Mouse (Mus musculus): ENCODE data around the gene Chst5.
"Not testable (repeated sequence)": the region's sequence is repeated elsewhere in the genome, so short reads cannot be mapped to it uniquely, and the experiment has no call there.

Gene Chst5

GRCm38 (mm10) chr8:111909621-111910450 lies at the start of gene Chst5:
Gene Chst5, minus strand, starts transcription at chr8:111910447.
- in situ Hi-C loops (cut with MboI, MseI): no loop called here

- in situ Hi-C loops (cut with MboI, MseI): no loop called here
Measured at GRCm38 (mm10) chr8:111957231-111957630, 47.0 kb upstream of the Chst5 start.

- in situ Hi-C loops (cut with MboI, MseI): no loop called here
Measured at GRCm38 (mm10) chr8:111955879-111956278, 45.6 kb upstream of the Chst5 start.

- in situ Hi-C loops (cut with MboI, MseI): no loop called here
Measured at GRCm38 (mm10) chr8:111954844-111955594, 44.8 kb upstream of the Chst5 start.

GRCm38 (mm10) chr8:111951936-111952335 lies 41.7 kb upstream of the Chst5 start:
- in situ Hi-C loops (cut with MboI, MseI): no loop called here

GRCm38 (mm10) chr8:111951317-111951716 lies 41.1 kb upstream of the Chst5 start:
- in situ Hi-C loops (cut with MboI, MseI): no loop called here

- in situ Hi-C loops (cut with MboI, MseI): no loop called here
Measured at GRCm38 (mm10) chr8:111950846-111951245, 40.6 kb upstream of the Chst5 start.

GRCm38 (mm10) chr8:111947954-111948353 lies 37.7 kb upstream of the Chst5 start:
- in situ Hi-C loops (cut with MboI, MseI): loop anchor here in 1 of 2 experiments (5.0 kb wide), 1 partner anchor 34 kb away; no protein-coding TSS in a partner anchor

- in situ Hi-C loops (cut with MboI, MseI): loop anchor here in 1 of 2 experiments (5.0 kb wide), 1 partner anchor 35 kb away; no protein-coding TSS in a partner anchor
Measured at GRCm38 (mm10) chr8:111947144-111947543, 36.9 kb upstream of the Chst5 start.

GRCm38 (mm10) chr8:111943544-111943943 lies 33.3 kb upstream of the Chst5 start:
- in situ Hi-C loops (cut with MboI, MseI): no loop called here

- in situ Hi-C loops (cut with MboI, MseI): no loop called here
Measured at GRCm38 (mm10) chr8:111941101-111941454, 30.8 kb upstream of the Chst5 start.

GRCm38 (mm10) chr8:111940171-111941100 lies 30.2 kb upstream of the Chst5 start, which contains the start of gene Gabarapl2:
Gene Gabarapl2, plus strand, starts transcription at chr8:111940703.
- in situ Hi-C loops (cut with MboI, MseI): no loop called here

- in situ Hi-C loops (cut with MboI, MseI): no loop called here
Measured at GRCm38 (mm10) chr8:111939516-111940142, 29.4 kb upstream of the Chst5 start.

- in situ Hi-C loops (cut with MboI, MseI): not testable (repeated sequence)
Measured at GRCm38 (mm10) chr8:111938076-111938985, 28.1 kb upstream of the Chst5 start.

GRCm38 (mm10) chr8:111937184-111937583 lies 26.9 kb upstream of the Chst5 start:
- in situ Hi-C loops (cut with MboI, MseI): no loop called here

GRCm38 (mm10) chr8:111934201-111934600 lies 24.0 kb upstream of the Chst5 start:
- in situ Hi-C loops (cut with MboI, MseI): no loop called here

- in situ Hi-C loops (cut with MboI, MseI): no loop called here
Measured at GRCm38 (mm10) chr8:111933348-111934076, 23.3 kb upstream of the Chst5 start, which contains the start of gene Tmem231. Gene Tmem231, minus strand, starts transcription at chr8:111933881.

- in situ Hi-C loops (cut with MboI, MseI): no loop called here
Measured at GRCm38 (mm10) chr8:111932580-111933336, 22.5 kb upstream of the Chst5 start.

Data from T-helper 17 cell (primary cell).